Mouse (Mus musculus) embryonic fibroblast, embryonic 13.5 days (primary cell): ENCODE results near the gene Slco4a1. TPM values are rescaled to one million over a fixed set of nuclear protein-coding genes. Genes with fewer than 3 reads are reported as not detected.

Experiments used
- H3K27ac ChIP-seq: 2 replicates; pipeline ENCODE4 v1.5.1; 2012; ENCODE audit warnings: low read length, control low read depth, inconsistent platforms; ENCODE audit not compliant: insufficient read depth
- H3K4me1 ChIP-seq: 2 replicates; pipeline ENCODE4 v1.6.1; 2011; ENCODE audit warnings: low read length; ENCODE audit not compliant: control insufficient read depth, insufficient read depth
- H3K4me3 ChIP-seq: 2 replicates; pipeline ENCODE4 v1.5.1; 2011; ENCODE audit warnings: mild to moderate bottlenecking, control low read depth, low read length; ENCODE audit not compliant: insufficient read depth
- CTCF ChIP-seq: IDR thresholded peaks from 2 replicates; pipeline ENCODE4 v1.5.1; 2011; ENCODE audit warnings: mild to moderate bottlenecking, control low read depth, low read length, moderate library complexity, borderline replicate concordance; ENCODE audit not compliant: insufficient read depth
- POLR2A ChIP-seq: IDR thresholded peaks from 2 replicates; pipeline ENCODE4 v1.6.1; 2011; ENCODE audit warnings: low read depth, mild to moderate bottlenecking, control low read depth, low read length, moderate library complexity
- polyA plus RNA-seq: library from polyadenylated mRNA; stranded (reverse); fragments of >200 nt; gene quantifications from 2 replicates; pipeline ENCODE4 v1.2.4, GENCODE M21; 2011; ENCODE audit warnings: low read depth; ENCODE audit not compliant: missing spikeins, insufficient read length

The Slco4a1 gene
- polyA plus RNA-seq, 1 experiment, result 4.2 TPM

DNA sequence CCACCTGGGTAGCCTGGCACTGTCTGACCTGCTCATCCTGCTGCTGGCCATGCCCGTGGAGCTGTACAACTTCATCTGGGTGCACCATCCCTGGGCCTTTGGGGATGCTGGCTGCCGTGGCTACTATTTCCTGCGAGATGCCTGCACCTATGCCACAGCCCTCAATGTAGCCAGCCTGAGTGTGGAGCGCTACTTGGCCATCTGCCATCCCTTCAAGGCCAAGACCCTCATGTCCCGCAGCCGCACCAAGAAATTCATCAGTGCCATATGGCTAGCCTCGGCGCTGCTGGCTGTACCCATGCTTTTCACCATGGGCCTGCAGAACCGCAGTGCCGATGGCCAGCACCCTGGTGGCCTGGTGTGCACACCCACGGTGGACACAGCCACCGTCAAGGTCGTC is 44.7 kb downstream of the Slco4a1 start:
- Histone ChIP-seq H3K4me3 (no peak overlapping the region), H3K27ac (no peak overlapping the region), H3K4me1 (no peaks in the 10 kb centered on the region)
- no peak for TF ChIP-seq CTCF
- no peak for TF ChIP-seq POLR2A

DNA sequence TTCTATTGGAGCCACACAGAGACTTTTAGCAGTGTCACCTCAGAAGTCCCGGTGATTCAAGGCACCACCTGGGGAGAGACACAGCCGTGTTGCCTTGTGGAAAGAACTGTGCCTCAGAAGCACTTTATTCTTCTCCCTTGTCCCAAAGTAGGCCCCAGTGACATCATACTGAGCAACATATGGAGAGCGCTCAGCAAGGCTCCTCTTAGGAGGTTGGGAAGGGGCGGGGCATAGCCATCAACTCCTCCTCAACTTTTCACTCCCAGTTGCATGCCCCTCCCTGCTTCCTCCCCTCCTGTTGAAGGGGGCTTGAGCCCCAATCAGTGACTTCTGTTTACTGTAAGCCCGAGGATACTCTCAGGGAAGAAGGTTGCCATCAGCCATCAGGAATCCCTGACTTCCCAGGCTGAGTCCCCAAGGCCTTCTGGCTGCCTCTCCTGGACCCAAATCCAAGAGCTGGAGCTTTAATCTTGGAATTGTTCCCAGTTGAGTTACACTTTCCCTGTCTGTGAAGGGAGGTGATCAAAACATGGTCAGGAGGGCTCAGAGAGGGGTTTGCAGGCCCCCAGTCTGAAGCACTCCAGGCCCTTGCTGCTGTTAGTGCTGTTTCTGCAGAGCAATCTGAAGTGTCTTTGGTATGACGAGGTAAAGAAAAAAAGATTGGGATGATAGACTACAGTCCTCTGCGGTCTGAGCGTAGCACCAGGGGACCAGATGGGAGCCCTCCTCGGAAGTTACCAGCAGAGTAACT is 45.3 kb downstream of the Slco4a1 start:
- no peak overlapping the region for H3K27ac ChIP-seq
- H3K4me1 ChIP-seq, result no peaks in the 10 kb centered on the region
- TF ChIP-seq CTCF (no peak), POLR2A (no peak)
- no peak overlapping the region for H3K4me3 ChIP-seq

DNA sequence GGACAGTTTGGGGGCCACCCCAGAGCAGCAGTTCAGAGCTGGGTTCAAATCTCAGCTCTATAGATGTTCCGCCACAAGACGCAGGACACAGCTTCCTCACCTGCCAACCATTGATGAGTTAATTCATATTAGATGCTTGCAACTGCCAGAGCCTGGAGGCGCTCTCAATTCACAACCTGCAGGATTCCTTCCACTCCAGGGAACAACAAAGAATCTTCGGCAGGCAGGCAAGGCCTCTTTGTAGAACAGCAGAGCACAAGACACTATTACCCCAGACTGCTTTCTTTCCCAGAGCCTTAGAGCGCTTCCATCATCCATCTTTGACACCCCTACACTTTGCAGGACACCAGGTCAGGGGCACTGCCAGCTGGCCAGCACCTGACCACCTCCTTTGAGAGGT is 50.2 kb downstream of the Slco4a1 start:
- Histone ChIP-seq H3K4me3 (no peak overlapping the region), H3K4me1 (no peaks in the 10 kb centered on the region), H3K27ac (no peak overlapping the region)
- TF ChIP-seq POLR2A (no peak), CTCF (no peak)

DNA sequence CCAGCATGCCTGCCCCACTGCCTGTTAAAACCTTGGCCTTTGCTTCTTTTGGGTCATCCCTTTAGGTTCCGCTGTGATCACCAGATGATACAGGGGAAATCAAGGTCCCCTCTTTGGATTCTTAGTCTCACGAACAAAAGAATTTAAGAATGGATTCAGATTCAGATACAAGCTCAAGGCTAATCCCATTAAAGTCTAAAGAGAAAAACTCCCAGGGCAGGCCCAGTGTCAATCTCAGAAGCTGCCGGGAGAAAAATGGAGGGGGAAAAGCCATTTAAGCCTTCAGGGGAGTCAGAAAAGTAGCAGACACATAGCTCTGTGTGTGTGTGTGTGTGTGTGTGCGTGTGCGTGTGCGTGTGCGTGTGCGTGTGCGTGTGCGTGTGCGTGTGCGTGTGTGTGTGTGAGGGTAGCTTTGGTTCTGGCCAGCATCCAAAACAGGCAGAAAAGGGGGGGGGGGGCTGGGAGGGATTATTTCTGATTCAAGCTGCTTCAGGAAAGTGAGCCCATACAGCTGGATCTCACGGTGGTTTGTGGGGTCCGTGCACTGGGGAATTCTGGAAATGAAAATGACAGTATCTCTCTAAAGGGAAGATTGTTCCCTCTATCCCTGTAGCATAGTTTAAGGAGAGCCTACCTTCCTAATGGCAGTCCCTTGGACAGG is 52.5 kb downstream of the Slco4a1 start:
- H3K4me3 ChIP-seq, result no peak overlapping the region
- H3K27ac ChIP-seq, result no peak overlapping the region
- no peak for TF ChIP-seq CTCF
- TF ChIP-seq POLR2A, result no peak
- no peaks in the 10 kb centered on the region for H3K4me1 ChIP-seq

DNA sequence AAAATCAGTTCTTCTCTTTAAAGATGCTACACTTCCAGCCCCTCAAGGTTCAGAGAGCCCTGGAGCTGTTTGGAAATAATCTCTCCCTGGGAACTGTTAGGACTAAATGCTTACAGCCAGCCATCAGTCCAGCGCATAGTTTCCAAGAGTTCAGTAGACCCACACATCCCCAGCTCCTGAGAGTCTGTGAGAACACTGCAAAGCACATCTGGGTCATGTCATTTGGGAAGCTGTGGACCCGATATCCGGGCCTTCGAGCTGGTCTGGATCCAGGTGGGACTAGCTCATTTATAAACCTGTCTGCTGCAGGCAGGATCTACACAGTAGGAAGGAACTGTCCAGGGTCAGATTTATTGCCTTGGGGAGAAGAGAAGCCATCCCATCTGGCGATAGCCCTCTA is 54.8 kb downstream of the Slco4a1 start:
- Histone ChIP-seq H3K27ac (no peak overlapping the region), H3K4me3 (no peak overlapping the region), H3K4me1 (no peaks in the 10 kb centered on the region)
- TF ChIP-seq CTCF, result no peak
- no peak for TF ChIP-seq POLR2A

DNA sequence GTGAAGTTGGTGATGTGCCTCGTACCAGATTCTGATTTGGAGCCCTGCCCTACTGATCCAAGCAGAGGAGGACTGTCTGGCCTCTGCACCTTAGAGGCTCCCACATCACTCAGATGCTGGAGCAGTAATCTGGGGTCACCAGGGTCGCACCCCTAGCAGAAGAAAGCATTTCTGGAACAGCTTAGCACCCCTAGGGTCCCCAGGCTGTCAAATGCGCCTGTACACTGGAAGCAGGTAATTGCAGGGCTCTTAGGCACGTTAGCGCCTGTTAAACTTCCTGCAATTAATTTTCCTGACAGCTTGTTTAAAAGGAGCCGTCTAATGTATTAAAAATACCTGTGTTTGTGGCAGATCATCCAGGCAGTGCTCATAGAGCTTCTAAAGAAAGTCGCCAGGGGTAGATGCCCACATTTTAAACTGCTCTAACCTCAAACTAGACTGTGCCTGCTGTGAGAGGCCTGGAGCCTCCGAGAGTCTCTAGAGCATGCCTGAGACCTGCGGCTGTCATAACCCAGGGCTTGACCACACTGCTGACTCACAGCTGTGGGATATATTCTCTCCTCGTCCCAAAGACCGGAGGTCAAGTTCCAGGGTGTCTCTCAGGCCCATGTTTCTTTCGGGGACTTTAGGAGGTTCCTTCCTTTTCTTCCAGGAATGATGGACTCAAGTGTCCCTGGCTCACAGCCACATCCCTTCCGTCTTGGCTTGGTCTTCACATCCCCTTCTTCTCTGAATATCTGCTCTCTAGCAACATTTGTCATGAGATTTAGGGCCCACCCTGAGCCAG is 56.0 kb downstream of the Slco4a1 start:
- Histone ChIP-seq H3K27ac (no peak overlapping the region), H3K4me1 (no peaks in the 10 kb centered on the region), H3K4me3 (no peak overlapping the region)
- TF ChIP-seq POLR2A, result no peak
- no peak for TF ChIP-seq CTCF

DNA sequence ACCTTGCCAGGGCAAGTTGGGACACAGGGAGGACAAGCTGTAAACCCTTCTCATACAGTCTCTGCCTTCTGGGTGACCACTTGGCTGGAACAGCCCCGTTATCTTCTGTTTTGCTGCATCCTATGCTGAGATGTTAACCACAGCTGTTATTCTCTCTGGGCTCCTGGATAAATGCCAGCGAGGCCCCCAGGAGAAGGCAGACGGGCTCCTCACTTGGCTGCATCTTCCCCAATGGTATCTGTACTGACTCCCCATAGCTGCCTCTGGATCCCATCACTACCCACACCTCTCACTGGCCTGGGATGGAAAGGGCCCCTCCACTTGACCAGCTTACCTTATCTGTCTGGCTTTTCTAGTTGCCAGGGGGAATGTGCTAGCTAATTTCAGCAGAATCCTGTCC is 57.0 kb downstream of the Slco4a1 start:
- no peak for TF ChIP-seq CTCF
- no peak for TF ChIP-seq POLR2A
- Histone ChIP-seq H3K4me1 (no peaks in the 10 kb centered on the region), H3K27ac (no peak overlapping the region), H3K4me3 (no peak overlapping the region)

DNA sequence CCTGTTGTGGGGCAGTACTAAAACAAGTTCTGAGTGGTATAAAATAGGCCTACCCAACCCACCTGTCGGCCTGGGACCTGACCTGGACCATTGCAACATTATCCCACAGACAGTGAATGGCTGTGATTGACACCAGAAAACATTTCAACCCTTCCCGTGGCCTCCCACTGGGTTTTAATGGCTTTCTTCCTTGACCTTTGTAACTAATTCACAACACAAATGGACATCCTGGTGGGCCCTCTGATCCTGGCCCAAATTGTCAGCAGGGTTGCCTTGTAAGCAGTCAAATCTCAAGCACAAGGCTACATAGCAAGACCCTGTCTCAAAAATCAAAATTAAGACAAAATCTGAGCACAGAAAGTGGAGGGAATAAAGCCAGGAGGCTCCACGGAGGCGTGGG is 57.8 kb downstream of the Slco4a1 start:
- H3K4me1 ChIP-seq, result no peaks in the 10 kb centered on the region
- no peak overlapping the region for H3K4me3 ChIP-seq
- H3K27ac ChIP-seq, result no peak overlapping the region
- TF ChIP-seq CTCF (no peak), POLR2A (no peak)

DNA sequence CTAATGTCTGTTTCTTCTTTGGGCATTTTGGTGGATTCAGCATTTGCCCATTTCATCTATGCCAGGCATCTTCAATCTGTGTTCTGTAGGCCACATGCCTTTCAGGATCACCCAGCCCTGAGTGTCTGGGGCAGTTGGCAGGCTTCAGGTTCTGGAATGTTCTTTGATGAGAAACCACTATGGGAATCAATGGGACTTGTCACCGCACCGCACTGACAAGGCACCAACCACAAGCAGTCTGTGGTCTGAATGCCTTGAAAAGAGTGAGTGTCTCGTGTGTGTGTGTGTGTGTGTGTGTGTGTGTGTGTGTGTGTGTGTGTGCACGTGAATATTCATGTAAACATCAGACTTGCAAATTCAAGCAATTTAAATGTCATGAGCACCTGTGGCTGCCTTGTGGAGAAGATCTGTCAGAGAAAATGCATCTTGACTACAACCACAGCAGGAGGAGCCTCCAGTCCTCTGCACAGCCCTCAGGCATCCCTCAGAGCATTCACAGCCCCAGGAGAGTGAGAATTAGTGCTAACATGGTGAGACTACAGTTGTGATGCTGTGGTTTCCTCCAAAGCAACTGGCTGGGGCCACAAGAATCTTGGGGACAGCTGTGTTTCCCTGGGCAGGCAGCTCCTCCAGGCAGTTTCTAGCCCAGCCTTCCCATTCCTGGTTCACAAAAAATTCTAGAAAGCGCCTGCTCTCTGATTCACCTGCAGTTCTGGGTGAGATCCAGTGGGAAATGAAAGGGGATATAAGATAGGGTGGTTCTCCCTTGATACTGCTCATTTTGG is 65.6 kb downstream of the Slco4a1 start:
- H3K4me3 ChIP-seq, result no peak overlapping the region
- no peak overlapping the region for H3K27ac ChIP-seq
- no peak for TF ChIP-seq POLR2A
- no peak for TF ChIP-seq CTCF
- H3K4me1 ChIP-seq, result no peaks in the 10 kb centered on the region

DNA sequence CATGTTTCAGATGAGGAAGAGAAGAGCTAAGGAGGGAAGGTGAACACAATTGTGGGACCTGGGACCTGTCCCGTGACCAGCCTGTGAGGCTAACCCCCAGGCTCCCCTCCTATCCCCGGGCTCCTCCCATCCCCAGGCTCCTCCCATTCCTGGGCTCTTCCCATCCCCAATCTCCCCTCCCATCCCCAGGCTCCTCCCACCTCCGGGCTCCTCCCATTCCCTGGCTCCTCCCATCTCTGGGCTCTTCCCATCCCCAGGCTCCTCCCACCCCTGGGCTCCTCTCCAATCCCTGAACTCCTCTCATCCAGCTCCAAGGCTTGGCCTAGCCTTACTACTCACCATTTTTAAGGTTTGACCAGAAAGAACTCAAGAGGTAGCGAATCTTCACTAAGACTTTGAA is 66.8 kb downstream of the Slco4a1 start:
- H3K4me3 ChIP-seq, result no peak overlapping the region
- TF ChIP-seq POLR2A, result no peak
- no peak for TF ChIP-seq CTCF
- H3K4me1 ChIP-seq, result no peaks in the 10 kb centered on the region
- no peak overlapping the region for H3K27ac ChIP-seq

Other genes with a start within 250 kb of the Slco4a1 start
- gene Lama5, start 230.4 kb upstream of the Slco4a1 start, polyA plus RNA-seq, result 31.0 and 51.1 TPM in 2 replicates
- gene Rps21, start 198.9 kb upstream of the Slco4a1 start, polyA plus RNA-seq, result 1,138 and 1,342 TPM in 2 replicates
- 12.5 and 13.4 TPM in 2 replicates for gene Cables2, start 182.7 kb upstream of the Slco4a1 start, polyA plus RNA-seq
- gene Rbbp8nl, start 166.4 kb upstream of the Slco4a1 start, polyA plus RNA-seq, result not detected in 2 replicates
- not detected in 2 replicates for gene Gata5, start 121.5 kb upstream of the Slco4a1 start, polyA plus RNA-seq
- gene Ntsr1, start 43.7 kb downstream of the Slco4a1 start, polyA plus RNA-seq, result not detected in 2 replicates
- 13.1 TPM in 2 replicates for gene Mrgbp, start 125.1 kb downstream of the Slco4a1 start, polyA plus RNA-seq
- gene Ogfr, start 133.0 kb downstream of the Slco4a1 start, polyA plus RNA-seq, result 78.0 and 78.2 TPM in 2 replicates
- gene Col9a3, start 141.5 kb downstream of the Slco4a1 start, polyA plus RNA-seq, result 1.0 and 2.5 TPM in 2 replicates
- 10.8 and 11.6 TPM in 2 replicates for gene Tcfl5, start 186.5 kb downstream of the Slco4a1 start, polyA plus RNA-seq